Mouse (Mus musculus): Measurements from ENCODE around the gene St13.
A peak's percentile ranks its signal among the peaks of the same experiment; 100 is the strongest.

Gene St13

DNA sequence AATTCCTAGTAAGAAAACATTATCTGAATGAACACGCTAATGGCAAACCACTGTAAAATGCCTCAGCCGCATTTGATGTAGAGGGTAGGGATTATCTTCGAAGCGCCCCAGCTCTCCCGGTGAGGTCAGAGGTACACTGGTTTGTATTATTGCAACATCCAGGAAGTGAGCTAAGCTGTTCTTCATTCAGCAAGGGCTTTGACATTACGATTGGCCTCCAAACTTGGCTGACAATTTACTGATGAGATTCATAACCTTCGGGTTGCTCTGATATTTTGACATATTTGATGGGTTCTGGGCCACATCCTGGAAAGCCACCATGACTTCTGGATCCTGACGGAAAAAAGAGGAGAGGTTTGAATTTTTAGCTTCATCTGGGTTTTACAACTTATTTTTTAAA is 34.6 kb downstream of the St13 start:
- no peak for DNase-seq (ENCODE audit: low spot score in 2 of 2)

DNA sequence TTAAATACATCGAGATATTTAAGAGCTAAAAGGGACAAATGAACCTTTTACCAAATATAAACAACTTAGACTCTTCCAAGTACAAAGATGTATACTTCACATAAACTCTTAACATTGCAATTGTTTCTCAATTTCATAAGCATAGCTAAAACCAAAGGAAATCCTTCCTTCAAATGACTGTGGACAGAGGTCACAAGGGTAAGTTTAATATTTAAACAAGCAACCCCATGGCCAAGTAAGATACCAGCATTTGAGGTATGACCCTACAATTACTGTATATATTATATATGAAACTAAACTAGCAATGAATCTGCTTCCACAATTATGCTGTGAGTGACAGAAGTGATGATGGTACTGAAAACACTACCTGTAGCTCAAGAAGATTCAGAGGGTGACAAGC is 35.6 kb downstream of the St13 start:
- no peak for DNase-seq (ENCODE audit: low spot score in 2 of 2)

DNA sequence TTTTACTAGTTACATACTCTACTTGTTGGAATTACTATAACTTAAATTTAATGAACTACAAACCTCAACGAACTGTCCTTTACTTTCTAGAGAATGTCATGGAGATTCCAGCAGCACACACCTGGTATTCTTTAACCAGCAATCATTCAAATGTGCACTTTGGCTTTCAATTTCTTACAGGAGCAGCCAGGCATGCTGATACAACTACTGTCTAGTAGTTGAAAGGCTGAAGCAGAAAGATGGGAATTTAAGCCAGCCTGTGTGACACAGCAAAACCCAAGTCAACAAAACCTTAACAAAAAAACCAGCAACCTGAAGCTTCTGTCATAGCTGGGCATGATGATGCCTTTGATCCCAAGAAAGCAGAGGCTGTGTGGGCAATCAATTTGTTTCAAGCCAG is 37.4 kb downstream of the St13 start:
- DNase-seq (ENCODE audit: low spot score in 2 of 2) = no peak

DNA sequence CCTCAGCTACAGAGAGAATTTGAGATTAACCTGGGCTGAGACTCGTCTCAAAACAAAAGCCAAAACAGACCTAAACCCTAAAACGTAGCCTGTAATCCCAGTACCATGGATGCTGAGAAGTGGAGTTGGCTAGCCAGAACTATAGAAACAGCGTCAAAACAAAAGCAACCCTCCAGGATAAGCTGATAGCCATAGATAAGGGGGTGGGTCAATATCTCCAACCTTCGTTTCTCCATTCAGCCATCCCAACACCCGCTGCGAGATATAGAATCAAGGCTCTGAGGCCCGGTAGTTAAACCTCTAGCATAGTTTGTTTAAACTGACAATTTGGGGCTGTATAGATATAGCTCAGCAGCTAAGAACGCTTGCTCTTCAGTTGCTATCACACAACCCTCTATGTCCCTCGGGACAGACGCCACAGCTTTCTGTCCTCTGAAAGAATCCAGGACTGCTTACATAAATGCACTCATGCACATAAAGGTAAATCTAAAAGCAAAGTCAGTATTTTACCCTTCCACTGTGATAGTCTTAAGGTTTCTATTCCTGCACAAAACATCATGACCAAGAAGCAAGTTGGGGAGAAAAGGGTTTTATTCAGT is 38.4 kb downstream of the St13 start:
- DNase-seq (ENCODE audit: low spot score in 2 of 2) = no peak

DNA sequence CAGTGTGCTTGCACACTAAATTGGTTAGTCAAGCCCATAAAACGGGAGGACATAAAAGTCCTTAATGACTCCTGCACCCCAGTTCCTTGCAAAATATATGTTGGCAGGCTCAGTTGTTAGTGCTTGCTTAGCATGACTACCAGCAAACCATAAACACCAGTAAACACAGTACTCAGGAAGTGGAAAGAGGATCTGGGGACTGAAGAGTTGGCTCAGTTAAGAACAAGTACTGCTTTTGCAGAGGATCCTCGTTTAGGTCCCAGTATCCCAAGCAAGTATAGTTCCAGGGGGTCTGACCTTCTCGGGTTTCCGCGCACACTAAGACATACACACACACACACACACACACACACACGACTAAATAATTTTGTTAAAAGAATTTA is 38.9 kb downstream of the St13 start:
- DNase-seq (ENCODE audit: low spot score in 2 of 2) = no peak

DNA sequence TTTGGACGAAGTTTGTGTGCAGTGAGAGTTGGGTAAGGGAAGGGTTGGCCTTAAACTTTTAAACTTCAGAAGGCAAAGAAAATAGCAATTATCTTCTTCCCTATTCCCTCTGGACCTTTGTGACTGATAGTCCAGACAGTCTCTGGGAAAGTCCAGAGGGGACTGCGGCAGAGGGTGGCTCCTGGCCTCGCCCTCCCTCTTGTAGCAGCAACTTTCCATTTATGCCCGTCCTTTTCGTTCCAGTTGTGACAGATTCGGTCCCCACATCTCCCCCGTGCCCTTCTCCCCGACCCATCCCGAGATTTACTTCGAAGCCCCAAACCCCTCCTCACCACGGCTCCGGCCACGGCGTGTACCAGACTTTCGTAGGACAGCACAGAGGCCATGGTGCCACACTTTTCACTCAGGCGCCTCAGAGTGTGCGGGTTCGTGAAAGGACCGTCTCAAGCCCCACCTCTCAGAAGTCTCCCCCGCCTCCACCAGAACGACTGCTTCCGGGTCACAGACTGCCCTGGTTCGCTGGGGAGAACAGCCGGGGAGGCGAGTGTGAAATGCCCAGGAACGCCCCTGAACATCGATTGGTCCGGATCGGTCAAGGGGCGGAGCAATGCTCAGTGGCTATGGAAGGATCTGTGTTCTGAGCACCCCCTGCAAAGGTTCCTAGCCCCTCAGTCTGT is 39.4 kb downstream of the St13 start, which contains the start of gene Slc25a17:
Gene Slc25a17 (minus strand): TSS at position 468 of the 677 bp plus-strand sequence.
- peak; percentile 81 to 94 for DNase-seq (ENCODE audit: low spot score in 2 of 2)

DNA sequence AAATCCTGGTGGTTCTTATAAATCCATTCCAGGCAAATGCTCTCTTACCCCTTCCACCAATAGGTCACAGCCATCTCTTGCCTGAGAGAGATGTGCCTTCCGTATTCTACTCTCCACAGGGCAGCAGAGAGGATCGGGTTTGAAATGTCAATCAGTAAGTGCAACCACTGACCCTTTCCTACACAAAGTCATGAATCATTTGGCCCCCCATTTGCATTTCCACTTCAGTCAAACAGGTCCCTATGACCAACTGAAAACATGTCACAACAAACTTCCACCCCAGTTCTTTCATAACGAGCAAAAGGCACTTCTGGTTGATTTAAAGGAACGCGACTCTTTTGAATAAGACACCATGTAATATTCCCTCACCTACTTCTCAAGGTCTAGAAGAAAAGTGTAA is 40.5 kb downstream of the St13 start:
- DNase-seq (ENCODE audit: low spot score in 2 of 2) = no peak

DNA sequence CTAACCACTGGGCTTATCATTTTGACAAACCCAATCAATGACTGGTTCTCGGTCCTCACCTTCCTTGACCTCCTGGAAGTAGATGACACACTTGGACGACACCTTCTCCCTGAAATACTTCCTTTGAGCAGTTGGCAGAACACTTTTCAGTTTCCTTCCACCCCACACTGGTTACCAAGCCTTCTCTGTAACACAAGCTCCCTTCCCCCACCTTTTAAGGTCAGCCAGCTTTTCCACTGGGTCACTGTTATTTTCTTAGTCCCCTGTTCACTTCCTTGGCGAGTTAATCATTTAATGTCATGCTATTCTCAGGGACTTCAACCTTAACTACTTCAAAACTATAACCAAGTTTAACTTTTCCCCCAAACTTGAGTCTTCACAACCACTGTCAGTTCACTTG is 40.9 kb downstream of the St13 start:
- no peak for DNase-seq (ENCODE audit: low spot score in 2 of 2)

DNA sequence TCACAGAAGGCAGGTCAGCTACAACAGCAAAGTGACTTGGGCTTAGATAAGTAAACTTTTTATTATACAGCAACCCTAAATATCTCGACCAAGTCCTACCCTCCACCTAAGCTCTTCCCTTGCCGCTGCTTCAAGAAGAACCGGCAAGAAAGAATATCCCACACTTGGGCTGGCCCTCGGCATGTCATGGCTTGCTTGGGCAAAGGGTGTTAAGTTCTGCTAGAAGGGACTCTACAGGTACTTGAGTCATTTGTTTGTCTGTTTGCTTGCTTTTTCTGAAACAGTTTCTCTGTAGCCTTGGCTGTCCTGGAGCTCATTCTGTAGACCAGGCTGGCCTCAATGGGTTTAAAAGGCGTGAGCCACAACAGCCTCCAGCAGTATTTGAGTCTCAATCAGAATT is 42.9 kb downstream of the St13 start:
- DNase-seq (ENCODE audit: low spot score in 2 of 2) = no peak

DNA sequence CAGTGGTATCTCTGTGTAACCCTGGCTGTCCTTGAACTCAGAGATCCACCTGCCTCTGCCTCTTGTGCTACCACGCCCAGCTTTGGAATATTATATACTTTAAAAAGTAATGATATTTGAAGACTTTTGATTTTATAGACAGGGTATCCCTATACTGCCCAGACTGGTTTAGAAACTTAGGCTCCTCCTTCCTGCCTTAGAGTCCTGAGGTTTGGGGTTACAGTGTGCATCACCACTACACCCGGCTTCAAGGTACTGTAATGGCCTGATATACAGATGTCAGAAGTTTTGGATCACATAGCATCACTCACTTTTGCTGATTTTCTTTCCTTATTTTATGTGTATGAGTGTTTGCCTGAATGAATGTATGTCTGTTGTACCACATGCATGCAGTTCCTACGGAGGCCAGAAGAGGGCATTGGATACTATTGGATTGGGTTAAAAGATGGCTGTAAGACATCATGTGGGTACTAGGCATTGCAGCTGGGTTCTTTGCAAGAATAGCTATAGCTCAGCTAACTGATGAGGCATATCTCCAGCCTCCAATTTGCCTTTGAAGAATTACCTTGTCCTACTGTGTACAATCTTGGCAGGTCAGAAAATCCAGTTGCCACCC is 44.6 kb downstream of the St13 start:
- peak in 1 of 2 experiments; percentile 23 for DNase-seq (ENCODE audit: low spot score in 2 of 2)

DNA sequence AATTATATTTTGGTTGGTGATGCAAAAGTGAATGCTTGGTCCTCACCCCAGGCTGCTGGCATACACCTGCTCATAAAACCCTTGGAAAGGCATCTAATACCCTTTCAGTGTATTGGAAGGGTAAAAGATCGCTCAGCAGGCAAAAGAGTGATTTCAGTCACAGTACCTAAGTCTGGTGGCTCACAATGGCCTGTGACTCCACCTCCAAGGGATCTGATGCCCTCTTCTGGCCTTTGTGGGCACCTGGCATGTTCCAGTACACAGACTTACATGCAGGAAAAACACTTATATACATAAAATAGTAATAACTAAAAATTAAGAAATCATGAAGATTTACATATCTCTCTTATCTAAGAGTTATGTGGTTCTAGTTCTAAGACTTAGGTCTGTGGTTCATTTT is 47.2 kb downstream of the St13 start:
- no peak for DNase-seq (ENCODE audit: low spot score in 2 of 2)

DNA sequence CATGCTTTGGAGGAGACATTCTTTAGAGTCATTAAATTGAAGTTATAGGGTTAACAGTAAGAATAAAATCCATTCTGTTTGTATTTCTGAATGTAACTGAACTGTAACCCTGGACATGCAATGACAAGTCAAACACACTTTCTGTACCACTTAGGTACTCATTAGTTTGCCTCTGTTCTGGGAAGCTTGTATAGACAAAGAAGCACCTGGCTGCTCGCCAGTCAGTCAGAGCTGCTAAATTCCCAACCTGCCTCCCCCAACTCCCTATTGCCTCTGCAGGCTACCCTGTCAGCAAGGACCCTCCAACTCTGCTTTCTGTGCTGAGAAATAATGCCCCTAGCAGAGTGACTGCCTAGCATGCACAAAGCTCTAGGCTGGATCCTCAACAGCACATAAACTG is 49.5 kb downstream of the St13 start:
- no peak for DNase-seq (ENCODE audit: low spot score in 2 of 2)

DNA sequence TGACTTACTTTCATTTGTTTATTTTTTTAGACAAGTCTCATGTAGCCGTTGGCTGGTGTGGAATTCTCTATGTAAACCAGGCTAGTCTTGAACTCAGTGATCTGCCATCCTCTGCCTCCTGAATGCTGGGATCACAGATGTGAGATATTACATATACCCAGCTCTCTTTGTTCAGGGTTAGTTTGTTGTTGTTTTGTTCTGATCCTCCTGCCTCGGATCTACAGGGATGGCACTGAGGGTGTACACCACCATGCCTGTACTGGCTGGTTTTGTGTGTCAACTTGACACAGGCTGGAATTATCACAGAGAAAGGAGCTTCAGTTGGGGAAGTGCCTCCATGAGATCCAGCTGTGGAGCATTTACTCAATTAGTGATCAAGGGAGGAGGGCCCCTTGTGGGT is 51.5 kb downstream of the St13 start:
- no peak for DNase-seq (ENCODE audit: low spot score in 2 of 2)

DNA sequence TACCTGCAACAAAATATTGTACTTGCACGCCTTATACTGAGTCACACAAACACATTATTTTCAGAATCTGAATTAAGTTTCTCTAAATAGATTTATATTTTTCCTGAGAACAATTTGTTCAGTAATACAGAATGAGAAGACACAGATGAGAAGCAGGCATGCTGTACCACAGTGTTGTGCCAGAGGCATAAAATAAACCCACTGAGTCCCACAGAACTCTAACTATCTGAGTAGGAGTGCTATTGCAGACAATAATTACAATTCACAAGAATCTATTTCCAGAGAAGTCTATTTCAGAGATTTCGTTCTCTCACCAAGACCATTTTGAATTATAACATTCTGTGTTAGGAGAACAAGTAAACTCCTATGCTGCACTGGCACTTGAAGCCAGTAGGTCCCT is 52.4 kb downstream of the St13 start:
- peak; percentile 48 to 62 for DNase-seq (ENCODE audit: low spot score in 2 of 2)

DNA sequence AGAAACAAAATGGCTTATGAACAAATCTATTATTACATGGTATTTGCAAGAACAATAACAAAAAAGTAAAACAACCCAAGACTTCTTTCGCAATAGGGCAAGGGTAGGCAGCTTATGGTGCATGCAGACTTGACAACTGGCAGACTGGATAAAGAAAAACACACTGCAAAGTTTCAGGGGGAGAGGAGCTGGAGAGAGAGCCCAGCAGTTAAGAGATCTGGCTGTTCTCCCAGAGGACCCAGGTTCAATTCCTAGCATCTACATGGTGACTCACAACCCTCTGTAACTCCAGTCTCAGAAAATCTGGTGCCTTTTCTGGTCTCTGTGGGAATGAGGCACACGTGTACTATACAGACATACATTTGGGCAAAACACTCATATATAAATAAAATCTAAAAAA is 58.5 kb downstream of the St13 start:
- DNase-seq (ENCODE audit: low spot score in 2 of 2) = peak in 1 of 2 experiments; percentile 50

DNA sequence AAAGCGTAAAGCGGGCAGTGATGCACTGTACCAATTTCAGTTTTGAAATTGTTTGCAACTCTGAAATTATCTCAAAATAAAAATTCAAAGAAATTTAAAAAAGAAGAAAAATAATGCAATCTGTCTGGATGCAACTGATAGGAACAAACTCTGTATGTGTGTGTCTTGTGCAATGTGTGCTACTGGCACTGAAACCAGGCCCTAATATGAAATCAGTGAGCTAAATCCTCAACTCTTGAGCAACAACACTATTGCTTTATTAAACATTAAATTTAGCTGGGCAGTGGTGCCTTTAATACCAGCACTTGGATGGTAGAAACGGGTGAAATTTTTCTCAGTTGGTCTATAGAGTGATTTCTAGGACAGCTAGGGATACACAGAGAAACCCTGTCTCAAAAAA is 60.7 kb downstream of the St13 start:
- DNase-seq (ENCODE audit: low spot score in 2 of 2) = no peak

DNA sequence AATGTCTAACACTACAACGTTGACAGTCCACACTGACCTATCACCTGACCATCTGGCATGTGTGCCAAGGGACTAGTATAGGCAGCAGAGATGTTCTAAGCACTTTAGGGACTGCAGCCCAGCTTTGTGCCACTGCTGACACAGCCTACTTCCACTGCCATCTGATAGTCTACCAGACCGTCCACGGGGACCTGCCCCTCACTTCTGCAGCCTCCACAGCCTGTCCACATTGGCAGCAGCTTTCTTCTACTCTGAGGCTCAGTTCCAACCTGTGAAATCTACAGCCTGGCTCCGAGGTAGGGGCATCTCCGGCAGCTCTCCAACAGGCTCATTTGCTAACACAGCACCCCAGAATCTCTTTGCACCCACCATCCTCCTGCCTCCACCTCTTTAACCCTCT is 63.4 kb downstream of the St13 start:
- peak in 1 of 2 experiments; percentile 28 for DNase-seq (ENCODE audit: low spot score in 2 of 2)

DNA sequence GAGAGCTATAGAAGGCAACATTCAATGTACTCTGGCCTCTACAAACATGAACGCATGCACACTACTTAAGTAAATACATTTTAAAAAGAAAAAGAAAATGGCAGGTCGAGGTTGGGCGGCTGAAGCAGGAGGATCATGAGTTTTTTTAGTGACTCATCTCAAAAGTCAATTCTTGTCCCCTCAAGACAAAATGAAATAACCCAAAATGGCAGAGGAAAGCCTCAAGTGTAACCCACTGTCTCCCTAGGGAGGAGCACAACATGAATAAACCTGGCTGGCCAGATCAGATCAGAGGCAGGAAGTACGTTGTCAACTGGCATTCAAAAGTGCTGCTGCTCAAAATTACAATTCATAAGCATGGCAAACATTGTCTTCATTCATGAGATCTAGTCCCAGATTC is 67.4 kb downstream of the St13 start:
- DNase-seq (ENCODE audit: low spot score in 2 of 2) = no peak

DNA sequence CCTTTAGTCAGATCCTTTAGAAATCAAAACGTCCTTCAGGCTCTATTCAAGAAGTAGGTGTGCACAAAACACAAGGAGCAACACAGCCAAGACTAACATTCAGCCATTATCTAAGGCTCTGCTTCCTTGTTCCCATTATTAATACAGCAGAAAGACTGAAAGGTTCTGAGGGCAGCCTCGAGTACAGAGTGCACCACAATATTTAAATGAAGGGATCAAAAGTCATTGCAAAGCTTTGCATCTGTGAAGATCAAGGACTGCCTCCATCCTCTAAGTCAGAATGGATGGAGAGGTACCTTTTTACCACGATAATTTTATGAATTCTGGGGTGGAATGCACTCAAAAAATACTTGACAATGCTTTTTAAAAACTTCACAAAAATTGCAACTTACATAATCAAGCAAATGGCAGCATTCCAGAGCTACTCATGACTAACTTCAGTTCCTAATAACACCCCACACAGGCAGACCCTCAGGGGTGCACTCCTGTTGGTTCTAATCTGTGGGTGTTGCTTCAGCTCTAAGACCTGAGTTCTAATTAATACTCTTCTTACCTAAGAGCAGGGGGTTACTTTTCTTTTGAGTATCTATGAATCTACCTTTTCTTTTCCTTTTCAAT is 69.0 kb downstream of the St13 start:
- no peak for DNase-seq (ENCODE audit: low spot score in 2 of 2)

DNA sequence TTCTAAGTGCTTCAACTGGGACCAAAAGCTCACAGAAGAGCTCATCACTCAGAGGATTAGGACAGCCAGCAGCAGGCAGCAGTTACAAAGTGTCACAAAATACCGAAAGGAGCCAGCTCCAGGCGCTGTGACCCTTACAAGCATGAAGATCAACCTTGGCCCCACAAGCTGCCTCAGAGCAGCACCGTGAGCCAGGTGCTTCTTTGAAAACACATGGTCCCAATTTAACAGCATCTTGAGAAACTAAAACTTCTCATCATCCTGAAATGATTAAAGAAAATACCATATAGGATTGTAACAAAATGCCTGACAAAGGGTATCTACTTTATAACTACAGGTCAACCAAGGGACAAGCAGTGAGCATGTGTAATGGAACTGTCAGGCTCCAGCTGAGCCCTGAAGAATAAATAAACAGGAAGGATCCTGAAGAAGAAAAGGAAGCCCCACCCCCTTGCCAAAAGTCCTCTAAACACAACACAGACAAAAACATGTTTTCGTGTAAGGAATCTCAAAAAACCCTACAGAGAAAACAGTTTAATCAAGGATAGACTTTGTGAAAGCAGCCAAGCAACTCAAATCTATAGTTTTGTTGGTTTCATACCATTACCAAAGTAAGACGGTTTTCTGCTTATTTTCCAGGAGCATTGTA is 70.0 kb downstream of the St13 start:
- no peak for DNase-seq (ENCODE audit: low spot score in 2 of 2)

DNA sequence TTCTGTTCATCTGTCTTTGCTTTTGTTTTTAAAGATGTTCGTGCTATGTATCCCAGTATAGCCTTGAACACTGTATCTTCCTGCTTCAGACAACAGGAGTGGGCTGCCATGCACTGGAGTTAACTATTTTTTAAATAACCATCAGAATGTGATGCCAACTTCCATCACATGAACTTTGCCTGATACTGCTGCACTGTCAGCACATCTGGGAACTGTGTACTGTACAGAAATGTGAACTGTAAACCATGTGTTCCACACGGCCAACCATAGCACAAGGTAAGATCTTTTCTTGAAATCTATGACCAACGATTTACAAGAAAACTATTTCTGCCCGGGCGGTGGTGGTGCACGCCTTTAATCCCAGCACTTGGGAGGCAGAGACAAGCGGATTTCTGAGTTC is 72.4 kb downstream of the St13 start:
- DNase-seq (ENCODE audit: low spot score in 2 of 2) = no peak

DNA sequence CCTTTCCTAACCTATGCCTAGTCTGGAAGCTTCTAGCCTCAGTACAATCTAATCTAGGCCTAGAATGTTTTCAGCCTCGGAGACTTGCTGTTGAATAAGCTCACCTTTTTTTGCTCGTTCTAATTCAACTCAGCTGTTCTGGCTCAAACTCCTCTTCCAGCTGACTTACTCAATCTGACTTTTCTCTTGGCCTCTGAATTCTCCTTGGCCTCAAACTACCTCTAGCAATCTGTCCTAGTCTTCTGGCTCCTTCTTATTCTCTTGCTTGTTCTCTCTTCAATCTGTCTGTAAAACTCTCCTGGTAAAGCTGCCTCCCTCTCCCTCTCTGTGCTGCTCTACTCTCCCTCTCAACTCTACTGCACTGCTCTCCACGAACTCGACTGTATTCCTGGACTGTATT is 74.9 kb downstream of the St13 start:
- no peak for DNase-seq (ENCODE audit: low spot score in 2 of 2)

DNA sequence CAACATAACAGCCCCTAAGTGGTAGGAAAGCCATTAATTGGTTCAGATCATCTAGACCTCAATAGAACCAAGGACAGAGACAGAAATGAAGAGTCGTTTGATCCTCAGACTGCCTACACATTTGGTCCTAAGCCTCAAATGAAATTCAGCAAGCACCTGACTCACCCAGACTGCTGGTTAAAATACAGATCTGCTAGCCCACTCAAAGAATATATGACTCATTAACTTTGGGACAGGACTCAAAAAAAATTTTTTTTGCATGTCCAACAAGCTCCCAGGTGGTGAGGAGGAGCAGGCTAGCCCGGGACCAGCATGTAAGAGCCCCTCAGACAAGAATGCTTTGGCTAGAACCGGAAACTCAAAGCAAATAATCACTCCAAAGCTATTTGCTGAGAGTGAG is 79.7 kb downstream of the St13 start:
- no peak for DNase-seq (ENCODE audit: low spot score in 2 of 2)

Data from left cerebral cortex, adult 9 months (tissue).